Mouse (Mus musculus) right cerebral cortex, adult 18-20 months (tissue): ENCODE measurements at regions not wholly inside any gene's neighbourhood (a gene's known extent, or its start where the extent isn't known, plus 50 kb on each side); places are given as distances from the start of the nearest gene placed in this dataset.

Experiments used
- DNase-seq: peaks from one replicate; pipeline ENCODE4 v3.0.0; 2022; ENCODE audit warnings: mixed read lengths

GRCm38 (mm10) chr8:6227901-6228300 lies 1122.8 kb upstream of the Slc10a2 start:
- DNase-seq: no peak

- DNase-seq: no peak
Observed at GRCm38 (mm10) chr8:6225194-6225593, 1120.0 kb upstream of the Slc10a2 start.

GRCm38 (mm10) chr8:6207617-6208349 lies 1102.6 kb upstream of the Slc10a2 start:
- DNase-seq: no peak

- DNase-seq: no peak
Observed at GRCm38 (mm10) chr8:6204051-6204745, 1099.0 kb upstream of the Slc10a2 start.

- no peak for DNase-seq
Observed at GRCm38 (mm10) chr8:6191431-6191830, 1086.3 kb upstream of the Slc10a2 start.

- DNase-seq: no peak
Observed at GRCm38 (mm10) chr8:6188422-6188821, 1083.3 kb upstream of the Slc10a2 start.

- DNase-seq: no peak
Observed at GRCm38 (mm10) chr8:6186561-6186960, 1081.4 kb upstream of the Slc10a2 start.

- DNase-seq: no peak
Observed at GRCm38 (mm10) chr8:6179602-6180001, 1074.5 kb upstream of the Slc10a2 start.

- DNase-seq: no peak
Observed at GRCm38 (mm10) chr8:6166433-6166832, 1061.3 kb upstream of the Slc10a2 start.

GRCm38 (mm10) chr8:6165230-6165629 lies 1060.1 kb upstream of the Slc10a2 start:
- no peak for DNase-seq

- DNase-seq: no peak
Observed at GRCm38 (mm10) chr8:6164758-6165157, 1059.6 kb upstream of the Slc10a2 start.

- DNase-seq: no peak
Observed at GRCm38 (mm10) chr8:6144588-6144987, 1039.4 kb upstream of the Slc10a2 start.

GRCm38 (mm10) chr8:6140090-6140489 lies 1034.9 kb upstream of the Slc10a2 start:
- no peak for DNase-seq

GRCm38 (mm10) chr8:6139171-6139570 lies 1034.0 kb upstream of the Slc10a2 start:
- no peak for DNase-seq

- DNase-seq: peak; percentile 15
Observed at GRCm38 (mm10) chr8:6132243-6132751, 1027.1 kb upstream of the Slc10a2 start.

GRCm38 (mm10) chr8:6125265-6125664 lies 1020.1 kb upstream of the Slc10a2 start:
- no peak for DNase-seq

- no peak for DNase-seq
Observed at GRCm38 (mm10) chr8:6119506-6119905, 1014.4 kb upstream of the Slc10a2 start.

- DNase-seq: peak; percentile 14
Observed at GRCm38 (mm10) chr8:6111351-6111750, 1006.2 kb upstream of the Slc10a2 start.

- no peak for DNase-seq
Observed at GRCm38 (mm10) chr8:6090028-6090427, 984.9 kb upstream of the Slc10a2 start.

GRCm38 (mm10) chr8:6043939-6044577 lies 938.9 kb upstream of the Slc10a2 start:
- peak; percentile 69 for DNase-seq

GRCm38 (mm10) chr8:6012206-6012605 lies 907.1 kb upstream of the Slc10a2 start:
- peak; percentile 67 for DNase-seq

- DNase-seq: no peak
Observed at GRCm38 (mm10) chr8:6011182-6011581, 906.0 kb upstream of the Slc10a2 start.

- DNase-seq: peak; percentile 8
Observed at GRCm38 (mm10) chr8:6010712-6011111, 905.6 kb upstream of the Slc10a2 start.

- DNase-seq: no peak
Observed at GRCm38 (mm10) chr8:6002612-6003011, 897.5 kb upstream of the Slc10a2 start.
